Mouse (Mus musculus) urinary bladder, postnatal 4 days (tissue): ENCODE results near the gene Psmb3.
A peak's percentile ranks its signal among the peaks of the same experiment; 100 is the strongest.
"Not testable (repeated sequence)": the region's sequence is repeated elsewhere in the genome, so short reads cannot be mapped to it uniquely, and the experiment has no call there.

Experiments
- DNase-seq, 2 experiments: peaks; one replicate each; pipeline ENCODE4 v3.0.0; 2021 to 2022; ENCODE audit warnings: low spot score in 2 of 2

Psmb3 gene

GRCm38 (mm10) chr11:97717369-97718280, 14.4 kb downstream of the Psmb3 start:
- DNase-seq: no peak

- no peak for DNase-seq
These were observed 15.2 kb downstream of the Psmb3 start for GRCm38 (mm10) chr11:97718281-97718860.

- DNase-seq: no peak
These were observed 15.8 kb downstream of the Psmb3 start for GRCm38 (mm10) chr11:97719041-97719440.

DNA sequence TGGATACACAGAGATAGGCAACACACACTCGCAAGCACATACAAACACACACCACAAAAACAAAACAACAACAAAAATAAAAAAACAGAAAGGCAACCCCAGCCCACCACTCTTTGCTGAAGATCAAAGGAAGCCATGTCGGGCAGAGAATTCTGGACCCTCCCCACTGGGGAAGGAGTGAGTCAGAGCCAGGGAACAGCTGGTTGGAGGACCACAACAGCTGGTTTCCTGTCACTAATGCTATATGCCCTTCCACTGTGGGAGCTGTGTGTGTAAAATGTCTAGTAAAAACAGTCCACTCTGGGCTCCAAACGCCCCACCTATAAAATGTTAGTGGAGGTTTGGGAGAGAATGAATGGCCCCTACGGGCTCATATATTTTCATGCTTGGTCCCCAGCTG, 18.1 kb downstream of the Psmb3 start:
- no peak for DNase-seq

GRCm38 (mm10) chr11:97723709-97724108, 20.5 kb downstream of the Psmb3 start:
- no peak for DNase-seq

- no peak for DNase-seq
These were observed 25.1 kb downstream of the Psmb3 start for GRCm38 (mm10) chr11:97728311-97728710.

- no peak for DNase-seq
These were observed 25.5 kb downstream of the Psmb3 start for GRCm38 (mm10) chr11:97728730-97729129.

- DNase-seq: no peak
These were observed 30.5 kb downstream of the Psmb3 start for GRCm38 (mm10) chr11:97733689-97734088.

GRCm38 (mm10) chr11:97734810-97735209, 31.6 kb downstream of the Psmb3 start:
- not testable (repeated sequence) for DNase-seq

DNA sequence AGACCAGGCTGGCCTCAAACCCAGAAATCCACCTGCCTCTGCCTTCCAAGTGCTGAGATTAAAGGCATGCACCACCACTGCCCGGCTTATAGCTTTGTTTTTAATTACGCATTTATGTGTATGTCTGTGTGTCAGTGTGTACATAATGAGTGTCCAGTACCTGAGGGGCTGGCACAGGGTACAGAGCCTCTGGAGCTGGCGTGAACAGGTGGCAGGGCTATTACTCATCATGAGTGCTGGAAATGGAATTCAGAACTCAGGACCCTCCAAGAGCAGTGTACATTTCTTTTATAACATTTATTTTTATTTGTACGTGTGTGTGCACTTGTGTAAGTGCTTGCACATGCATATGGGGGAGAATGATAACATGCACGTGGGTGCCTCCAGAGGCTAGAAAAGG, 33.4 kb downstream of the Psmb3 start:
- DNase-seq: no peak

DNA sequence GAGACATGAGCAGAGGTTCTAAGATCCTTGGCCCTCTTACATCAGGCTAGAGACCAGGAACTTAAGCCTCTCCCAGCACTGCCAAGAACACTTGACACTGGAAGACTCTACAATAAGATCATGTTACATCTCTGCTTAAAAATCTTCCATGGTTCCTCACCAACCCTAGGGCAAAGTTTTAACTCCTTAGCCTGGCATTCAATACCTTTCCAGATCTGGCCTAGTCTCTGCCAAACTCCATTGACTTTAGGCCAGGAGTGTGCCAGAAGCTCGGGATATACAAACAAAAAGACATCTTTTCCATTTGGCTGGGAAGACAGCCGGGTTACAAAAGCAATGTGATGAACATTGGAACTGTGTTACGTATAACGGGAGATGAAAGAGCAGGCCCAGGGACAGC, 34.4 kb downstream of the Psmb3 start:
- DNase-seq: no peak

GRCm38 (mm10) chr11:97738703-97739102, 35.5 kb downstream of the Psmb3 start:
- DNase-seq: no peak

GRCm38 (mm10) chr11:97739155-97739554, 36.0 kb downstream of the Psmb3 start:
- DNase-seq: no peak

GRCm38 (mm10) chr11:97740190-97740589, 37.0 kb downstream of the Psmb3 start:
- DNase-seq: no peak

GRCm38 (mm10) chr11:97742157-97742556, 39.0 kb downstream of the Psmb3 start:
- DNase-seq: no peak

GRCm38 (mm10) chr11:97742591-97742990, 39.4 kb downstream of the Psmb3 start:
- no peak for DNase-seq

DNA sequence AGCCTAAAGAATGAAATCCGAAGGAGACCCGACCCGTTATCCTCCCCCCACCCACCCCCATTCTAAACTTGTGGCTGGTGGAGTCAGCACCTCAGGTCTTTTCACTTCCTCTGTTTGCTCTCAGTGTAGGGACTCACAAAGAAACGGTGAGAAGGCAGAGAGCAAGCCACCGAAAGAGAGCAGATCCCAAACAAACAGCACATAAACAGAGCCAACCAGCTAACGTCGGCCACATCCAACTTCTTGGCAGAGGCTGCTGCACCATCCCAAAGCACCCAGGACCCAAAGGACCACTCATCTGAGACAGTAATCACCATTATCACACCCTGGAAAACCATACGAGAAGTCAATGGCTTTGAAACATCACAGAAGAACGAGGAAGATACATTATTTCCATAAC, 40.2 kb downstream of the Psmb3 start:
- no peak for DNase-seq

GRCm38 (mm10) chr11:97744063-97744717, 41.0 kb downstream of the Psmb3 start, which contains the start of gene Pip4k2b:
Gene Pip4k2b (minus strand): TSS chr11:97744704.
- DNase-seq: no peak

DNA sequence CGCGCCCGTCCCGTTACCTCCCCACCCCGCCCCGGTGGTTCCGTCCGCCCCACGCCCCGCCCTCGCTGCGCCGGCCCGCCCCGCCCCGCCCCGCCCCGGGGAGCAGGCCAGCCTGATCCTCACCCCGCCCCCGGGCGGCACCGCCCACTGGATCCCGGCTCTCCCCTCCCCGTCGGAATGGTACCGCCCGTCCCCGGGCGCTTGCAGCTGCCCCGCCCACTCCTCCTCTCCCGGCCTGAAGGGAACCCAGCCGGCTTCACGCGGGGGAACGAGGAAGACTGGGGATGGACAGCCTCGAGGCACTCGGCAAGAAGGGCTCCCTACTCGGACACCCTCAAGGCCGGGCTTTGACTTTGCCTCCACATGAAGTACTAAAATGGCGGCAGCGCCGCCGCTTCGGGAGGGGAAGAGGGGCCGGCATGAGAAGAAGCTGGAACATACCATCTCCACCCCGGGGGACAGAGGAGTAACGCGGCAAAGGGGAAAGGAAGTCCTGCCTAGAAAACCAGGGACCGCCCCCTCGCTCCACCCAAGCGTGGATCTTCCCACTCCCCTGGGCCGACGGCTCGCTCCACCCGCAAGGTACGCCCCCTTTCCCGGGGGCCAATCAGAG, 41.6 kb downstream of the Psmb3 start:
- peak; percentile 97 to 98 for DNase-seq

DNA sequence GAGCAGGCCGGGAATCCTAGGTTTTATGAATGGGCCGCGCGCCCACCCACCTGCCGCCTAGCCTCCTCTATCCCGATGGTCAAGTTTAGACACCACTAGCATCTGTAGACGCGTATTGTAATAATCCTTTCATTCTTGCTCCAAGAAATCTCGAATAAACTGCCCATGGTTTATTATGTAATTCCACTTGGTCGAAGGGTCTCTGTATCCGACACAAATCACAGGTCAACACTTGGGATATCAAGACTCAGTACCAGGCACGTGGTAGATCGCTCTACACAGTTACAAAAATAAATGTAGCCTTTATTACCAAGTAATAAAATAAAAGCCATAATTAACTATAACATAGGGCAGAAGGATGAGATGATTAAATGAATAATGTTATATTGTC, 42.1 kb downstream of the Psmb3 start:
- no peak for DNase-seq

- no peak for DNase-seq
These were observed 44.6 kb downstream of the Psmb3 start for GRCm38 (mm10) chr11:97747773-97748172.

DNA sequence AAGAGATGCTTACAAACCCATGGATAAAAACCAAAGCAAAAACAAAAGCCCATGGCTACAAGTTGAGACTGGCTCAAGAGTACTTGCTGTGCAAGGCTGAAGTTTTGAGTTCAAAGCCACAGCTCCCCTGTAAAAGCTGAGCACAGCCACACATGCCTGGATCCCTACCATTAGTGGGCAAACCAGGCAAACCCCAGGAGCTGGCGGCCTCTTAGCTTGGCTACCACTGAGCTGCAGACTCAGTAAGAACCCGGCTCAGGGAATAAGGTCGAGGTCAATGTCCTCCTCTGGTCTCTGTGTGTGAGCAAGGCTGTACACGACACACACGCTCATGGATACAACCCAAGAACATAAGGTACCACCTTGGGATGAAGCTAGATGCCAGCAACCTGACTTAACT, 45.3 kb downstream of the Psmb3 start:
- DNase-seq: no peak
